In the genomic region with DNA sequence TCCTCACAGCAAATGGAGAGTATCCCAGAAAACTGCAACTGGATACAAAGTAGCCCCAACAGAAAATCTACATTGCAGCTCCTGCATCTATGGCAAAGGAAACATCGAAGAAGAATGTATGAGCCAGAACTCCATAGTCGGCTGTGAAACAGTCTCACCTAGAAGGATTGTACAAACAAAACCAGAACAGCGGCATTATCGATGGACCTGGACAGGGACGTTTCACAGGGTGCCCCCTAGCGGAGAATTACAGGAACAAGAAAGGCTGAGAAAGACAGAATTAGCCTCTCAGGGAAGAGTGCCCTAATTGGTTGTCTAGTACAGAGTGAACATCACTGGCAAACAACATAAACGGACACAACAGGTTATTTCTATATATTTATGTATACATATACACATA, we compare ENCODE assay signal across 7 mouse cellular contexts. TPM values are rescaled to one million over a fixed set of nuclear protein-coding genes. Genes with fewer than 3 reads are reported as not detected.
DNase-seq lines count a peak whose midpoint lies in the region; ATAC-seq and TF ChIP-seq lines count a peak whose summit lies in the region.

No protein-coding gene starts in this region.

- H3K4me3 ChIP-seq in G1E (ENCODE audit: low read depth, low read length): no peak overlapping the region
- H3K4me3 ChIP-seq in bone marrow macrophage, adult 2 months (ENCODE audit: insufficient read depth, low read length): peak overlapping the region; percentile 43
- no peak overlapping the region for H3K4me3 ChIP-seq in embryonic fibroblast, embryonic 13.5 days (ENCODE audit: insufficient read depth, low read length)
- H3K4me3 ChIP-seq in lung, postnatal 0 days (ENCODE audit: low read depth, low read length): no peak overlapping the region

- ATAC-seq in G1E (ENCODE audit: extremely low read depth, insufficient number of reproducible peaks, low FRiP score, poor library complexity, severe bottlenecking): peak; percentile 55
- ATAC-seq in lung, postnatal 0 days: peak; percentile 53; the same call in 1 of the 2 replicates

- no peak overlapping the region for H3K27ac ChIP-seq in bone marrow macrophage, adult 2 months (ENCODE audit: insufficient read depth, low read depth, low read length)
- H3K27ac ChIP-seq in embryonic fibroblast, embryonic 13.5 days (ENCODE audit: insufficient read depth, low read length): no peak overlapping the region
- no peak overlapping the region for H3K27ac ChIP-seq in lung, postnatal 0 days (ENCODE audit: low read length)

- intact Hi-C loops in heart, postnatal 10 days (cut with DNase I): loop anchor here (1.0 to 2.0 kb wide), 3 partner anchors 118 to 159 kb away; no protein-coding TSS in a partner anchor

- no peaks in the 10 kb centered on the region for H3K9me3 ChIP-seq in G1E (replicated peaks)
- H3K9me3 ChIP-seq in lung, postnatal 0 days (ENCODE audit: low read length): no peaks in the 10 kb centered on the region

- H3K4me1 ChIP-seq in G1E (ENCODE audit: insufficient read depth, low read depth, low read length): peaks cover 4% of the 10 kb centered on the region; the same call in 1 of the 2 replicates
- H3K4me1 ChIP-seq in bone marrow macrophage, adult 2 months (ENCODE audit: control insufficient read depth, insufficient read depth, low read length): peaks cover 4% of the 10 kb centered on the region; the same call in 1 of the 2 replicates
- H3K4me1 ChIP-seq in embryonic fibroblast, embryonic 13.5 days (ENCODE audit: control insufficient read depth, insufficient read depth, low read length): peaks cover 2% of the 10 kb centered on the region; the same call in 1 of the 2 replicates
- 0 out of 2 replicates have a peak, but pooled peaks cover 5% of the 10 kb centered on the region for H3K4me1 ChIP-seq in lung, postnatal 0 days (ENCODE audit: insufficient read depth, low read depth, low read length)

- no peak for TF ChIP-seq EP300 in lung, postnatal 0 days (IDR thresholded peaks at IDR 0.05)

- no peaks in the 10 kb centered on the region for H3K27me3 ChIP-seq in G1E (ENCODE audit: insufficient read depth, low read length)
- no peaks in the 10 kb centered on the region for H3K27me3 ChIP-seq in lung, postnatal 0 days (replicated peaks; ENCODE audit: insufficient read depth, low read length)

- no peak overlapping the region for H3K9ac ChIP-seq in lung, postnatal 0 days (replicated peaks; ENCODE audit: low read depth)

- H3K36me3 ChIP-seq in G1E (replicated peaks): no peaks in the 10 kb centered on the region
- no peaks in the 10 kb centered on the region for H3K36me3 ChIP-seq in lung, postnatal 0 days (ENCODE audit: insufficient read depth, low read length)

- WGBS in lung, postnatal 0 days: 3% methylated on average over 7 of the region's 7 CpGs

- no peak for TF ChIP-seq POLR2A in bone marrow macrophage, adult 2 months (IDR thresholded peaks at IDR 0.05; ENCODE audit: borderline replicate concordance, low read depth, low read length)
- TF ChIP-seq POLR2A in embryonic fibroblast, embryonic 13.5 days (IDR thresholded peaks at IDR 0.05; ENCODE audit: low read depth, low read length): no peak

- peak overlapping the region; percentile 36 for H3K4me2 ChIP-seq in lung, postnatal 0 days (replicated peaks; ENCODE audit: low read depth, low read length)

- DNase-seq in G1E (ENCODE audit: low spot score): peak; percentile 23
- peak; percentile 79 to 86 for DNase-seq in heart, postnatal 10 days
- DNase-seq in layer of hippocampus, adult 18-20 months (ENCODE audit: low spot score in 2 of 2): peak; percentile 45 to 81
- peak; percentile 77 for DNase-seq in lung, postnatal 0 days (ENCODE audit: low spot score)
- DNase-seq in retina, postnatal 1 day: peak; percentile 86

- peak; percentile 63 for TF ChIP-seq CTCF in G1E (IDR thresholded peaks at IDR 0.05; ENCODE audit: low read depth, low read length)
- peak; percentile 53 for TF ChIP-seq CTCF in bone marrow macrophage, adult 2 months (IDR thresholded peaks at IDR 0.05; ENCODE audit: low read depth, low read length)
- peak; percentile 41; the same call in 1 of the 2 replicates for TF ChIP-seq CTCF in embryonic fibroblast, embryonic 13.5 days (IDR thresholded peaks at IDR 0.05; ENCODE audit: borderline replicate concordance, insufficient read depth, low read length)
- TF ChIP-seq CTCF in lung, postnatal 0 days (IDR thresholded peaks at IDR 0.05): peak; percentile 87

RNA-seq across cellular contexts. Expression of a gene that starts 23.9 kb away (rescaled TPM):
- total RNA-seq in G1E (2014; fragmentation: Nextera tagmentation): not detected in 2 replicates
- 0.17 and 0.55 TPM in 2 replicates for total RNA-seq in G1E (2017)
- polyA plus RNA-seq in G1E (2012): 0.01 TPM in 1 of 2 replicates, not detected in the other
- 26.2 and 31.5 TPM in 2 replicates for polyA plus RNA-seq in bone marrow macrophage, adult 2 months (2012; ENCODE audit: insufficient read depth, insufficient read length, missing spikeins)
- polyA plus RNA-seq in embryonic fibroblast, embryonic 13.5 days (2011; ENCODE audit: insufficient read length, low read depth, missing spikeins): 63.2 and 74.6 TPM in 2 replicates
- total RNA-seq in heart, postnatal 10 days (2021): 10 to 100 TPM; 51.6 to 60.4 TPM
- total RNA-seq in layer of hippocampus, adult 18-20 months (2021): 10 to 100 TPM; 77.6 to 84.1 TPM
- 13.5 and 14.5 TPM in 2 replicates for polyA plus RNA-seq in lung, postnatal 0 days (2015; fragmentation: Nextera tagmentation; extraction: Ambion mirVana)

RNA-seq across cellular contexts. Expression of a gene that starts 32.9 kb away (rescaled TPM):
- total RNA-seq in G1E (2014; fragmentation: Nextera tagmentation): 139 and 146 TPM in 2 replicates
- 82.9 and 104 TPM in 2 replicates for total RNA-seq in G1E (2017)
- 23.6 and 24.1 TPM in 2 replicates for polyA plus RNA-seq in G1E (2012)
- 80.7 and 83.9 TPM in 2 replicates for polyA plus RNA-seq in bone marrow macrophage, adult 2 months (2012; ENCODE audit: insufficient read depth, insufficient read length, missing spikeins)
- polyA plus RNA-seq in embryonic fibroblast, embryonic 13.5 days (2011; ENCODE audit: insufficient read length, low read depth, missing spikeins): 176 and 197 TPM in 2 replicates
- total RNA-seq in heart, postnatal 10 days (2021): 100 to 1,000 TPM; 312 to 340 TPM
- 10 to 100 TPM; 85.1 to 88.2 TPM for total RNA-seq in layer of hippocampus, adult 18-20 months (2021)
- polyA plus RNA-seq in lung, postnatal 0 days (2015; fragmentation: Nextera tagmentation; extraction: Ambion mirVana): 66.6 and 75.3 TPM in 2 replicates

Comparison
In these comparisons a context has a peak if more than half of its experiments do, and no peak if none do; other contexts are left out.
1. DNase-seq: peak in every context shown above with its lines; median percentile 86 in retina, postnatal 1 day; 82 in heart, postnatal 10 days; 77 in lung, postnatal 0 days; 63 in layer of hippocampus, adult 18-20 months; 23 in G1E.
2. RNA of a gene that starts 23.9 kb away (polyA plus RNA-seq): 63.2 to 74.6 TPM in embryonic fibroblast, embryonic 13.5 days, 26.2 to 31.5 TPM in bone marrow macrophage, adult 2 months and 13.5 to 14.5 TPM in lung, postnatal 0 days; 0.01 TPM in G1E; every median in the first group is over 10 times any median in the second.
3. Peak in every context shown above with its lines, with median percentiles within 50 percentile points of each other: CTCF ChIP-seq.